Mouse (Mus musculus) layer of hippocampus, adult 2 months (tissue): ENCODE data around the gene Mepce. TPM values are rescaled to one million over a fixed set of nuclear protein-coding genes. Genes with fewer than 3 reads are reported as not detected.

ENCODE experiments used
- DNase-seq, 2 experiments: peaks; one replicate each; pipeline ENCODE4 v3.0.0; 2022; ENCODE audit warnings: low spot score in 2 of 2
- H3K27ac ChIP-seq: fragments of 200-600 bp; 2 replicates; pipeline ENCODE4 v1.8.1; 2022
- H3K4me3 ChIP-seq: fragments of 200-600 bp; 2 replicates; pipeline ENCODE4 v1.8.1; 2022; ENCODE audit warnings: mild to moderate bottlenecking
- CTCF ChIP-seq: fragments of 200-600 bp; conservative IDR thresholded peaks from 2 replicates; pipeline ENCODE4 v1.8.1; 2022; ENCODE audit warnings: antibody characterized with exemption, mild to moderate bottlenecking, moderate library complexity
- total RNA-seq, 2 experiments: library from RNA; stranded (reverse); gene quantifications; 2 replicates each; pipeline ENCODE4 v1.2.3; 2021

Mepce gene
- total RNA-seq, 2 experiments from 2014 or later = 43.6 to 49.2 TPM

DNA sequence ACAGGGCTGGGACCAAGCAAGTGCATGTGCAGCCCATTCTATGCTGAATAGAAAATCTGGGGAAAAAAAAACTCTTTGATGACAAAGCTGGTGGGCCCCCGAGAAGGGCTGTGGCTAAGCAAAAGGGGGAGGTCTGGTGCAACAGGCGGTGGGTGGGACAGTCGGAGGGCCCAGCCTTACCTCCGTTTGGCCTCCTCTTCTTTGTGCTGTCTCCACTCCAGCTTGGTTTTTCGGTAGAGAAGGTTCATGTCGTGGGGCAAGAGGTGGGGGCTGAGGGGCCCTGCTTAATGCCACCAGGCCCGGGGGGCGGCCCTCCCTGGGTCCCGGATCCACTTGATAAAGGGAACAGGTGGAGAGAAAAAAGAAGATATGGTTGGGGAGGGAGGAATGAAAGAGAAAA, 48.0 kb downstream of the Mepce start:
- DNase-seq = no peak
- no peak for TF ChIP-seq CTCF
- Histone ChIP-seq H3K4me3 (peak overlapping the region; percentile 84), H3K27ac (peak overlapping the region; percentile 89; the same call in 1 of the 2 replicates)

GRCm38 (mm10) chr5:137738516-137738915, 48.9 kb downstream of the Mepce start:
- peak overlapping the region; percentile 89; the same call in 1 of the 2 replicates for H3K27ac ChIP-seq
- TF ChIP-seq CTCF = peak; percentile 69
- H3K4me3 ChIP-seq = no peak overlapping the region
- no peak for DNase-seq

DNA sequence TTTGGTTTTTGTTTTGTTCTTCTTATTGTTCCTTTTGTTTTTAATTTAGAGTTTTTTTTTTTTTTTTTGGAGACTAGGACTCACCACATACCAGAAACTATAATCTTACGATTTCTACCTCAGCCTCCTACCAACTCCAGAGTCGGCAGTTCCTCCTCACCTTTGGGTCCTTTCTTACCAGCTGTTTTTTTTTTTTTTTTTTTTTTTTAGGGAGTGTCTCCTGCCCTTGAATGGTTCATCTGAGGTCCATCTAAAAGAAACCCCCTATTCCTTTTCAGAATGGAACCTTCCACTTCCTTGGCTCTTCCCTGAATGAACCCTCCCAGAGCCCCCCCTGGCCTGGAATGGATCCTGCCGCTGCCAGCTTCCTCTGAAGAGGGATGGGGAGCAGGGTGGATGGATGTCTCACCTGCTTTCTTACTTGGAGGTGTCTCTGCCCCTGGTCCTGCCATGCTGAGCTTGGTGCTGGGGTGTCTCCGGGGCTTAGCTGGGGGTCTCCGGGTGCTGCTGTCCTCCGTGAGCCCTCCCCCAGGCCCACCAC, 50.0 kb downstream of the Mepce start:
- Histone ChIP-seq H3K27ac (peak overlapping the region; percentile 39; the same call in 1 of the 2 replicates), H3K4me3 (no peak overlapping the region)
- TF ChIP-seq CTCF = no peak
- DNase-seq = no peak

DNA sequence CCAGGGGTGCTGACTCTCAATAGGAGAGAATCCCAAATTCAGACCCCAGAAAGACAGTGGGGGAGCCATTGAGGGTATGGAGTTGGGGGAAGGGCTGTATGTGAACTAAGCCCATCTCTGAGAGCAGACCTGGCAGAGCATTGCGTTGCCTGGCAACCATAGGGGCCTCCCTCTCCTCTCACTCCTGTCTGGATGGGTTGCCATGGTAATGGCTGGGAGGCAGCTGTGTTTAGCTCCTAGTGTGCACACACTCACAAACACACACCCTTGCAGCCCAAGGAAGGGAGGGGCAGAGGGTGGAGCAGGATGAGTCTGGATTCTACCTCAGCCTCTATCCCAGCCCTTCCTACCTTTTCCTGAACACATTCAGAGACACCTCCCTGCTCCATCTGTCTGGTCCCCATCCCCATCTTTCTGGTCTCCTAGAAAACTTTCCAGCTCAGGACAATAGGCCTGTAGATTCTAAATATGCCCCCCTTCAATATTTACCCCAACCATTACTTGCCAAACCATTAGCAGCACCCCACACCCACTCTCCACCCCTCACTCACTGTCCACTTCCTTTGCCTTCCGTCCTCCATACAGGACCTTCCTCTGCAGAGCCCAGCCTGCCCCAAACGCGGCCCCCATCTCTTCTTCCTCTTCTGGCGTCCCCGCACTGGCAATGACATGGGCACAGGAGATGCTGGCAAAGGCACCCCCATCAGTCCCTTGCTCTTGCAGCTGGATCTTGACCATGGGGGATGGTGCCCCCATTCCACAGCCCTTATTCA, 53.0 kb downstream of the Mepce start:
- peak; percentile 89 to 96 for DNase-seq
- H3K4me3 ChIP-seq = peak overlapping the region; percentile 48
- no peak for TF ChIP-seq CTCF
- H3K27ac ChIP-seq = peak overlapping the region; percentile 95

DNA sequence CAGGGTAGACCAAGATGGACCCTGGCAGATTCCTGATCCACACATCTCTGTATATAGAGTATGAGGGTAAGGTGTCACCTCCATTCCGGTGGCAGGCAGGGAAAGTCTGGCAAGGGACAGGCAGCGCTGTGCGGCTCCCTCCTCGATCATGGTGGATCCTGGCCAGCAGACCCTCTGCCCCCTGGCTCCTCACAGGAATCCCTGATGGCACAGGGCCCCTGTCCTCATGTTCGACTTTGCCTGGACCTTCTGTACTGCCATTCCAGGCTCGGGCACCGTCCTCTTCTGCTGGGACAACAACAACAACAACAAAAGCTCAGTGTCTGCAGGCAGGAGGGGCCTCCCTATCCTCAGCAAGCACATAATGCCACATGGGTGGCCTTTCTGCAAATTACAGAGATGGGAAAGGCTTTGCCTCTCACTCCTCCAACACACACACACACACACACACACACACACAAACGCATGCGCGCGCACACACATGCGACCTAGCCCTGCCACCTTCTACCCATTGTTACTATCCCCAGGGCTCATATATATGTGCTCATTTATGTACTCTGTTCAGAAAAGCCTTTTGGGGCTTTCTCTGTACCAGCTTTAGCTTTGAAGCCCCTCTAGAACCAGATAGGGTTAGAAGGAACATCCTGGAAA, 53.7 kb downstream of the Mepce start:
- DNase-seq = no peak
- no peak for TF ChIP-seq CTCF
- Histone ChIP-seq H3K4me3 (peak overlapping the region; percentile 48), H3K27ac (peak overlapping the region; percentile 95)

Other genes starting within 250 kb of the Mepce start
- 100 to 1,000 TPM; 138 to 142 TPM for gene Actl6b, start 234.1 kb downstream of the Mepce start, total RNA-seq
- gene Tfr2, start 217.8 kb downstream of the Mepce start, total RNA-seq = 10 to 100 TPM; 16.7 to 20.2 TPM
- 10 to 100 TPM; 26.2 to 29.3 TPM for gene Mospd3, start 186.6 kb downstream of the Mepce start, total RNA-seq
- 1 to 10 TPM; 6.1 to 8.4 TPM for gene Pcolce, start 173.9 kb downstream of the Mepce start, total RNA-seq
- under 1 TPM in 1 of 2 experiments, not detected in 1; 0.56 TPM for gene Fbxo24, start 158.7 kb downstream of the Mepce start, total RNA-seq
- 10 to 100 TPM; 25.4 to 28.1 TPM for gene Lrch4, start 158.5 kb downstream of the Mepce start, total RNA-seq
- gene Gm20605, start 158.5 kb downstream of the Mepce start, total RNA-seq = 10 to 100 TPM; 15.5 to 19.7 TPM
- 10 to 100 TPM in 1 of 2 experiments, 1 to 10 TPM in 1; 8.4 to 16.4 TPM for gene Sap25, start 146.3 kb downstream of the Mepce start, total RNA-seq
- under 1 TPM in 1 of 2 experiments, not detected in 1; 0.15 TPM for gene Irs3, start 141.9 kb downstream of the Mepce start, total RNA-seq
- gene Agfg2, start 102.9 kb downstream of the Mepce start, total RNA-seq = 10 to 100 TPM; 64.1 to 67.3 TPM
- gene Nyap1, start 46.0 kb downstream of the Mepce start, total RNA-seq = 10 to 100 TPM; 70.4 to 72.5 TPM
- 100 to 1,000 TPM; 160 to 174 TPM for gene Tsc22d4, start 41.9 kb downstream of the Mepce start, total RNA-seq
- 10 to 100 TPM; 19.8 to 25.4 TPM for gene Ppp1r35, start 8.8 kb downstream of the Mepce start, total RNA-seq
- 1 to 10 TPM; 5.7 to 8.1 TPM for gene Zcwpw1, start 143 bp upstream of the Mepce start, total RNA-seq
- gene Pilra, start 48.6 kb upstream of the Mepce start, total RNA-seq = 1 to 10 TPM in 1 of 2 experiments, under 1 TPM in 1; 0.54 to 1.1 TPM
- gene Pilrb1, start 70.5 kb upstream of the Mepce start, total RNA-seq = not detected
- gene Pilrb2, start 84.2 kb upstream of the Mepce start, total RNA-seq = not detected
- gene Cyp3a13, start 134.0 kb upstream of the Mepce start, total RNA-seq = under 1 TPM; 0.22 to 0.23 TPM
- 10 to 100 TPM; 23.1 to 24.3 TPM for gene Gjc3, start 175.4 kb upstream of the Mepce start, total RNA-seq
- gene Azgp1, start 193.9 kb upstream of the Mepce start, total RNA-seq = not detected
- not detected for gene Smok3a, start 233.6 kb upstream of the Mepce start, total RNA-seq
- not detected for gene Smok3b, start 233.8 kb upstream of the Mepce start, total RNA-seq